20 mouse cellular contexts compared by ENCODE assay signal in the genomic region with DNA sequence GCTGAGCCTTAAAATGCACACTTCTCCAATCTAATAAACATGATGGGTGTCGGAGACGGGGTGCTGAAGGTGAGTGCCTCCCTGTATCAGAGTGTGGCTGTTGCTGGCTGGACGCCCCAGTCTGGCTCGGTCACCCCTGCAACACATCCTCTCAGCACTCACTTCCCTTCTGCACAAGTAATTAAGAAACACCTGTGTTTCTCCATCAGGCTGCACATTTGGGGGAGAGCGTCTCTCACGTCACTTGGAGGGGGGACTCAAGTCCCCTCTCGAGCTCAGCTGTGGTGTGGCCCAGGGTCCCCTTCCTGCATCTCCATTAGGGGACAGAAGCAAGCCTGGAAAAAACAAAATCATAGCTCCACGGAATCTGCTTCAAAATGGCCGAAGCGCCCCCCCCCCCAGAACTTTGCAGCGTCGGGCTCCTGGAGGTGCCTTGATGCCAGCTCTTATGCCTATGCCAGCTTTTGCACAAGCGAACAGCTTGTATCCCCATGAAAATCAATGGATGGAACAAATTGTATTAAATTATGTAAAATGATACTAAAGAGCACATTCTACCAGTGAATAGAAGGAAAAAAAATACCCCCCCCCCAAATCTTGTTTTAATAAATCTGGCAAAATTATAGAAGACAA.
DNase-seq lines count a peak whose midpoint lies in the region; ATAC-seq and TF ChIP-seq lines count a peak whose summit lies in the region.
"Had no signal": no experiment of that assay in that cellular context is flagged by ENCODE, and none has a peak within 500 bp of the region (broad histone marks: within the 10 kb centered on the region; RNA-seq: fewer than 3 reads in every experiment).

No protein-coding gene starts in this region.

- no peaks in the 10 kb centered on the region for H3K36me3 ChIP-seq in midbrain, postnatal 0 days (ENCODE audit: insufficient read depth, low read length)
- H3K36me3 ChIP-seq in midbrain, embryonic 14.5 days (ENCODE audit: control insufficient read depth, insufficient read depth, low read length), result no peaks in the 10 kb centered on the region
- H3K36me3 ChIP-seq: heart, embryonic 12.5 days; limb, embryonic 10.5 days; midbrain, embryonic 13.5 days had no signal

- H3K4me1 ChIP-seq in cerebellum, adult 2 months (ENCODE audit: control insufficient read depth, insufficient read depth, low read length), result peaks cover 38% of the 10 kb centered on the region
- no peaks in the 10 kb centered on the region for H3K4me1 ChIP-seq in midbrain, postnatal 0 days (ENCODE audit: insufficient read depth, low read length)
- peaks cover 7% of the 10 kb centered on the region; the same call in 1 of the 2 replicates for H3K4me1 ChIP-seq in midbrain, embryonic 14.5 days (ENCODE audit: control insufficient read depth, insufficient read depth, low read length)
- H3K4me1 ChIP-seq: heart, embryonic 12.5 days had no signal

- DNase-seq in cerebellum, adult 2 months, result peak; percentile 26 to 32
- no peak for DNase-seq in cerebellum, adult 11 months
- peak; percentile 57 for DNase-seq in heart, adult 11 months
- no peak for DNase-seq in heart, postnatal 4 days
- peak; percentile 61 for DNase-seq in midbrain, postnatal 0 days (ENCODE audit: low spot score)
- no peak for DNase-seq in midbrain, embryonic 14.5 days
- no peak for DNase-seq in urinary bladder, postnatal 10 days (ENCODE audit: low spot score)
- DNase-seq in gastrocnemius, postnatal 36 days, result no peak
- DNase-seq: adrenal gland, adult 2 months; gastrocnemius, adult 2 months; heart, postnatal 14 days; kidney, adult 8-10 months; kidney, postnatal 14 days; liver, postnatal 0 days; lung, postnatal 14 days; right cerebral cortex, adult 18-20 months; thymus, postnatal 14 days had no signal

- H3K4me3 ChIP-seq in cerebellum, adult 2 months (replicated peaks; ENCODE audit: insufficient read depth, low read depth, low read length), result no peak overlapping the region
- H3K4me3 ChIP-seq in midbrain, postnatal 0 days (ENCODE audit: low read depth, low read length), result no peak overlapping the region
- H3K4me3 ChIP-seq in midbrain, embryonic 14.5 days (replicated peaks; ENCODE audit: low read depth, low read length), result no peak overlapping the region
- H3K4me3 ChIP-seq: gastrocnemius, adult 2 months; heart, embryonic 12.5 days; limb, embryonic 10.5 days; midbrain, embryonic 13.5 days had no signal

- no peaks in the 10 kb centered on the region for H3K27me3 ChIP-seq in cerebellum, adult 2 months (ENCODE audit: control insufficient read depth, insufficient read depth, low read length)
- no peaks in the 10 kb centered on the region for H3K27me3 ChIP-seq in midbrain, postnatal 0 days (ENCODE audit: insufficient read depth, low read length)
- H3K27me3 ChIP-seq in midbrain, embryonic 14.5 days (ENCODE audit: control insufficient read depth, insufficient read depth, low read length), result no peaks in the 10 kb centered on the region
- H3K27me3 ChIP-seq: heart, embryonic 12.5 days; midbrain, embryonic 13.5 days had no signal

- WGBS in cerebellum, adult 2 months, result 39% methylated on average over 13 of the region's 13 CpGs
- 81% methylated on average over 13 of the region's 13 CpGs for WGBS in midbrain, postnatal 0 days
- 86% methylated on average over 13 of the region's 13 CpGs for WGBS in midbrain, embryonic 14.5 days

- intact Hi-C loops in gastrocnemius, postnatal 36 days (cut with DNase I), result no loop called here

- TF ChIP-seq CTCF in cerebellum, adult 2 months (IDR thresholded peaks at IDR 0.05; ENCODE audit: borderline replicate concordance, insufficient read depth, low read depth, low read length), result no peak
- no peak for TF ChIP-seq CTCF in midbrain, postnatal 0 days (IDR thresholded peaks at IDR 0.05)

- H3K27ac ChIP-seq in cerebellum, adult 2 months (ENCODE audit: insufficient read depth, low read length), result no peak overlapping the region
- H3K27ac ChIP-seq in midbrain, postnatal 0 days (ENCODE audit: low read depth, low read length), result no peak overlapping the region
- no peak overlapping the region for H3K27ac ChIP-seq in midbrain, embryonic 14.5 days (replicated peaks; ENCODE audit: low read depth, low read length)
- H3K27ac ChIP-seq: gastrocnemius, adult 2 months; limb, embryonic 10.5 days; midbrain, embryonic 13.5 days had no signal

- no peak overlapping the region for H3K9ac ChIP-seq in midbrain, postnatal 0 days (replicated peaks; ENCODE audit: low read length, poor library complexity, severe bottlenecking)
- H3K9ac ChIP-seq in midbrain, embryonic 14.5 days (replicated peaks; ENCODE audit: low read length), result no peak overlapping the region
- H3K9ac ChIP-seq: heart, embryonic 12.5 days; liver, postnatal 0 days; midbrain, embryonic 13.5 days had no signal

- H3K4me2 ChIP-seq in midbrain, postnatal 0 days (ENCODE audit: low read depth, low read length, poor library complexity, severe bottlenecking), result no peak overlapping the region
- H3K4me2 ChIP-seq in midbrain, embryonic 14.5 days (ENCODE audit: low read length), result no peak overlapping the region
- H3K4me2 ChIP-seq: heart, embryonic 12.5 days; midbrain, embryonic 13.5 days had no signal

- H3K9me3 ChIP-seq in midbrain, postnatal 0 days (ENCODE audit: low read length), result no peaks in the 10 kb centered on the region
- no peaks in the 10 kb centered on the region for H3K9me3 ChIP-seq in midbrain, embryonic 14.5 days (ENCODE audit: control insufficient read depth, low read length)
- H3K9me3 ChIP-seq: heart, embryonic 12.5 days; limb, embryonic 10.5 days; midbrain, embryonic 13.5 days had no signal

- ATAC-seq in midbrain, postnatal 0 days (ENCODE audit: low FRiP score), result no peak
- ATAC-seq in midbrain, embryonic 14.5 days (ENCODE audit: low FRiP score, low TSS enrichment), result no peak
- ATAC-seq: liver, postnatal 0 days had no signal

- no peak for TF ChIP-seq POLR2A in cerebellum, adult 2 months (IDR thresholded peaks at IDR 0.05; ENCODE audit: borderline replicate concordance, insufficient read depth, low read length)

Comparison
In these comparisons a context has a peak if more than half of its experiments do, and no peak if none do; other contexts are left out.
1. DNase-seq: peak in cerebellum, adult 2 months (2 of 2), heart, adult 11 months (single experiment) and midbrain, postnatal 0 days (single experiment); none in cerebellum, adult 11 months (single experiment), heart, postnatal 4 days (single experiment), midbrain, embryonic 14.5 days (single experiment), urinary bladder, postnatal 10 days (single experiment) and gastrocnemius, postnatal 36 days (0 of 2).